Mouse (Mus musculus): ENCODE results near the gene Gm9573.

Gm9573 gene

GRCm38 (mm10) chr17:35594456-35594855, 32.0 kb downstream of the Gm9573 start:
- DNase-seq (ENCODE audit: low spot score in 2 of 2): no peak

GRCm38 (mm10) chr17:35593786-35594185, 32.7 kb downstream of the Gm9573 start:
- no peak for DNase-seq (ENCODE audit: low spot score in 2 of 2)

GRCm38 (mm10) chr17:35592131-35592530, 34.3 kb downstream of the Gm9573 start:
- DNase-seq (ENCODE audit: low spot score in 2 of 2): no peak

GRCm38 (mm10) chr17:35591731-35592130, 34.7 kb downstream of the Gm9573 start:
- DNase-seq (ENCODE audit: low spot score in 2 of 2): peak in 1 of 2 experiments; percentile 10

- DNase-seq (ENCODE audit: low spot score in 2 of 2): no peak
Observed at GRCm38 (mm10) chr17:35591219-35591578, 35.2 kb downstream of the Gm9573 start.

GRCm38 (mm10) chr17:35590410-35591218, 35.8 kb downstream of the Gm9573 start:
- peak; percentile 69 to 82 for DNase-seq (ENCODE audit: low spot score in 2 of 2)

DNA sequence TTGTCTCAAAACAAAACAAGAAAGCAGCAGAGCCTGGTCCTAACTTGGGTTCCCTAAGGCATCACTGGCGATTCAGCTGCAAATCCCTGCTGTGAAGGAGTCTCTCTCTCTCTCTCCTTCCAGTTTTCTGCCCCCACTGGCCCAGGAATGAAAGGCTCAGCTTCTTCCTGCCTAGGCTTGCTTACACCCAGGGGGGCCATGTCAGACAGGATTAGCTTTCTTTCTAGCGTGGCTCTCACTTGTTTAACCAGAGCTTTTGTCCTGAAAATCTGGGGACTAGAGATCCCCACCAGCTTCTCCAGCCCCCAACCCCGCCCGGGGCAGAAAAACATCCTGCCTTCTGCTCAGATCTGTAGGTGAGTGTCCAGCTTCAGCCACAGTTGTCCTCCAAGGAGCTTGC, 38.0 kb downstream of the Gm9573 start:
- no peak for DNase-seq (ENCODE audit: low spot score in 2 of 2)

GRCm38 (mm10) chr17:35587291-35587690, 39.1 kb downstream of the Gm9573 start:
- DNase-seq (ENCODE audit: low spot score in 2 of 2): no peak

GRCm38 (mm10) chr17:35584330-35584937, 42.0 kb downstream of the Gm9573 start:
- peak; percentile 83 to 89 for DNase-seq (ENCODE audit: low spot score in 2 of 2)

DNA sequence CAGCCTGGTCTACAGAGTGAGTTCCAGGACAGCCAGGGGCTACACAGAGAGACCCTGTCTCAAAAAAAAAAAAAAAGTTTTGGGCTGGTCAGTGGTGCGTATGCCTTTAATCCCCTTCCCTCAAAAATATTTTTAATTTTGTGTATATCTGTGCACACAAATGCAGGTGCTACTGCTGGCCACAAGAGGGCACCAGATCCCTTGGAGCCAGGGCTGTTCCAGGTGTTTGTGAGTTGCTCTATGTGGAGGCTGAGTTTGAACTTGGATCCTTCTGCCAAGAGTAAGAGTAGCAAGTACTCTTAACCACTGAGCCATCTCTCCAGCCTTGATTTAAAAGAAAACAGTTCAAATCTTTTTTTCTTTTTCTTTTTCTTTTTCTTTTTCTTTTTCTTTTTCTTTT, 43.5 kb downstream of the Gm9573 start:
- no peak for DNase-seq (ENCODE audit: low spot score in 2 of 2)

GRCm38 (mm10) chr17:35578211-35578610, 48.2 kb downstream of the Gm9573 start:
- DNase-seq (ENCODE audit: low spot score in 2 of 2): peak; percentile 61 to 64

GRCm38 (mm10) chr17:35571477-35571876, 55.0 kb downstream of the Gm9573 start:
- DNase-seq (ENCODE audit: low spot score in 2 of 2): no peak

DNA sequence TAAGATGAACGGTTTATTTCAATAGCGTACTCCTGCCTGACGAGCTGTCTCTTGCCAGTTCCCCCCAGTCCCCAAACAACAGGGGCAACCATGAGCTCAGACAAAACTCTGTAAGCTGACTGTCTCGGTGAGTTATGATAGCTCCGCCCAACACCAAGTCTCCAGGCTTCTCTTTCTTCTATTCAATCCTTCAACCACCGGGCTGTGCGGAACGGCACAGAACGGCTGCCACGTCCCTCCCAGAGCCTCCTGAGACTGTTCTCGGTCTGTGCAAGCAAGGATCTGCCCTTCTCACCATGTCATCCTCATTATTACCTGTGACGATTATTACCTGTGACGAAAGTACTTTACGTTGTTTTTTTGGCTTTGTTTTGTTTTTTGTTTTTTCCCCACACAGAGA, 55.6 kb downstream of the Gm9573 start:
- no peak for DNase-seq (ENCODE audit: low spot score in 2 of 2)

DNA sequence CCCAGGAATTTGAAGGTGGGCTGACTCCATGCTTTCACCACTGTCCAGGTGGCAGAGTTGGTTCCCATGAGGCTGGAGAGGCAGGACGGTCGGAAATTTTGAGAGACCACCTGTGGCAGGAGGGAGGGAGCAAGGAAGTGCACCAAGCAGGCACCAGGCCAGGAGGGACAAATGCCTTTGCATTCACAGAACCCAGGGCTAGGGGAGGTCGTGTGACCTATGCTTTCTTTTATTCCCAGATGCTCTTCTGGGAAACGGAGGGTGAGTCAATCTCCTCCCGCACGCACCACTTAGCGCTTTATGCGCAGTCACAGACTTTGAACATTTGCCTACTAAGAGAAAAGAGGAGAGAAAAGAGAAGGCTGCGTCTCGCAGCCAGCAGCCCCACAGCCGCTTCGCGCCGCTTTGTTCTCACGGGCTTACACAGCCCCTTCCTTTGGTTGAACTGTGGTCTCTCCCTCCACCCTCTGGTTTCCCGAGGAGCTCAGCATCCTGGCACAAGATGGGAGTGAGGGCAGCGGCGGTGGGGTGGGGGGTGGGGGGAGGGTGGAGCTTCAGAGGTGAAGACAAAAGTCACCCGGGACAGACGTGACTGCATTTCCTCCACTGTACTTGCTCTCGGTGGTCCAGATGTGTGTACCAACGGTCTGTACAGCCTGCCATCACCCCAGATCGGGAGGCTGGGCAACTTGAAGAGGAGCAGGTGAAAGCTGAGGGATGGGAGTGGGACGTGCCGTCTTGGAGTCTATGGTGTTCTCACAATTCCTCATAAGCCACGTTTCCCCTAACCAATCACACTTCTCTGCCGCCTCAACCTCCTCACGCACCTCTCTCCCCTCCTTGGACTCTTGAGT, 57.1 kb downstream of the Gm9573 start:
- DNase-seq (ENCODE audit: low spot score in 2 of 2): no peak
